Mouse (Mus musculus) adrenal gland, postnatal 10 days (tissue): ENCODE results near the gene Khdc1b. TPM values are rescaled to one million over a fixed set of nuclear protein-coding genes. Genes with fewer than 3 reads are reported as not detected.
"Not testable (repeated sequence)": the region's sequence is repeated elsewhere in the genome, so short reads cannot be mapped to it uniquely, and the experiment has no call there.

Experiments
- DNase-seq: peaks from one replicate; pipeline ENCODE4 v3.0.0; 2021; ENCODE audit warnings: mixed read lengths
- long read RNA-seq, 2 experiments: library from polyadenylated mRNA; stranded (forward); transcript quantifications; one replicate each; pipeline ENCODE4 v2.0.0; 2021
- total RNA-seq, 2 experiments: library from RNA; stranded (reverse); gene quantifications; 2 replicates each; pipeline ENCODE4 v1.2.3; 2021

The Khdc1b gene
- under 1 TPM in 1 of 2 experiments, not detected in 1; 0.12 TPM for total RNA-seq
- long read RNA-seq, experiment 1 = 0 reads
- long read RNA-seq, experiment 2 = 0 reads

GRCm38 (mm10) chr1:21383256-21383655 is at the start of gene Khdc1b:
Khdc1b (plus strand) TSS chr1:21383556.
- no peak for DNase-seq

- no peak for DNase-seq
Observed at GRCm38 (mm10) chr1:21335836-21336235, 47.5 kb upstream of the Khdc1b start.

GRCm38 (mm10) chr1:21340745-21341144 is 42.6 kb upstream of the Khdc1b start:
- no peak for DNase-seq

- peak; percentile 62 for DNase-seq
Observed at GRCm38 (mm10) chr1:21344253-21344652, 39.1 kb upstream of the Khdc1b start.

GRCm38 (mm10) chr1:21344752-21345151 is 38.6 kb upstream of the Khdc1b start:
- DNase-seq = not testable (repeated sequence)

GRCm38 (mm10) chr1:21349341-21349740 is 34.0 kb upstream of the Khdc1b start, which contains the start of gene Khdc1a:
Khdc1a (plus strand) TSS chr1:21349641.
- DNase-seq = no peak

- DNase-seq = not testable (repeated sequence)
Observed at GRCm38 (mm10) chr1:21368031-21368430, 15.3 kb upstream of the Khdc1b start, which contains the start of gene Khdc1c. Khdc1c (plus strand) TSS chr1:21368331.

GRCm38 (mm10) chr1:21391138-21391671 is 7.8 kb downstream of the Khdc1b start:
- DNase-seq = no peak

- DNase-seq = no peak
Observed at GRCm38 (mm10) chr1:21402804-21403203, 19.4 kb downstream of the Khdc1b start.

GRCm38 (mm10) chr1:21407266-21407665 is 23.9 kb downstream of the Khdc1b start:
- DNase-seq = no peak

GRCm38 (mm10) chr1:21411331-21412196 is 28.2 kb downstream of the Khdc1b start:
- DNase-seq = peak; percentile 40

- DNase-seq = no peak
Observed at GRCm38 (mm10) chr1:21412197-21412555, 28.8 kb downstream of the Khdc1b start.

GRCm38 (mm10) chr1:21419370-21419769 is 36.0 kb downstream of the Khdc1b start:
- DNase-seq = no peak

- no peak for DNase-seq
Observed at GRCm38 (mm10) chr1:21425654-21426053, 42.3 kb downstream of the Khdc1b start.

- DNase-seq = no peak
Observed at GRCm38 (mm10) chr1:21428079-21428478, 44.7 kb downstream of the Khdc1b start.

GRCm38 (mm10) chr1:21431666-21432065 is 48.3 kb downstream of the Khdc1b start:
- DNase-seq = no peak

- no peak for DNase-seq
Observed at GRCm38 (mm10) chr1:21434853-21435252, 51.5 kb downstream of the Khdc1b start.

Other genes with a start within 250 kb of the Khdc1b start
- gene Tmem14a, start 165.0 kb upstream of the Khdc1b start, total RNA-seq = 1 to 10 TPM; 4.5 to 4.8 TPM
- gene Gsta3, start 143.0 kb upstream of the Khdc1b start, total RNA-seq = 100 to 1,000 TPM in 1 of 2 experiments, 10 to 100 TPM in 1; 59.3 to 112 TPM
- gene Khdc1a, start 33.9 kb upstream of the Khdc1b start, total RNA-seq = not detected
- gene Khdc1c, start 15.2 kb upstream of the Khdc1b start, total RNA-seq = not detected